Mouse (Mus musculus): ENCODE results near the gene Mxi1.

Mxi1 gene

GRCm38 (mm10) chr19:53421583-53422188, 111.4 kb downstream of the Mxi1 start:
- Histone ChIP-seq H3K36me3 (ENCODE audit: insufficient read depth, low read length) (no peaks in the 10 kb centered on the region), H3K27me3 (ENCODE audit: insufficient read depth, low read length) (peaks cover 23% of the 10 kb centered on the region), H3K4me1 (replicated peaks; ENCODE audit: low read depth, low read length) (peaks cover 74% of the 10 kb centered on the region), H3K4me3 (replicated peaks; ENCODE audit: low read length) (peak overlapping the region; percentile 70), H3K9me3 (ENCODE audit: low read length) (no peaks in the 10 kb centered on the region)
- no peak for TF ChIP-seq NANOG (IDR thresholded peaks at IDR 0.05; ENCODE audit: borderline replicate concordance, low read length)
- no peak for TF ChIP-seq POU5F1 (IDR thresholded peaks at IDR 0.05; ENCODE audit: borderline replicate concordance, low read length)
- TF ChIP-seq CTCF (conservative IDR thresholded peaks at IDR 0.05; ENCODE audit: low read length) = no peak

- Histone ChIP-seq H3K36me3 (ENCODE audit: insufficient read depth, low read length) (no peaks in the 10 kb centered on the region), H3K27me3 (ENCODE audit: insufficient read depth, low read length) (peaks cover 23% of the 10 kb centered on the region), H3K4me3 (replicated peaks; ENCODE audit: low read length) (peak overlapping the region; percentile 71), H3K4me1 (replicated peaks; ENCODE audit: low read depth, low read length) (peaks cover 81% of the 10 kb centered on the region), H3K9me3 (ENCODE audit: low read length) (no peaks in the 10 kb centered on the region)
- no peak for TF ChIP-seq POU5F1 (IDR thresholded peaks at IDR 0.05; ENCODE audit: borderline replicate concordance, low read length)
- TF ChIP-seq CTCF (conservative IDR thresholded peaks at IDR 0.05; ENCODE audit: low read length) = peak; percentile 8; the same call in 1 of the 2 replicates
- TF ChIP-seq NANOG (IDR thresholded peaks at IDR 0.05; ENCODE audit: borderline replicate concordance, low read length) = no peak
These were observed 112.3 kb downstream of the Mxi1 start for GRCm38 (mm10) chr19:53422358-53423308.

- no peak for TF ChIP-seq CTCF (conservative IDR thresholded peaks at IDR 0.05; ENCODE audit: low read length)
- no peak for TF ChIP-seq NANOG (IDR thresholded peaks at IDR 0.05; ENCODE audit: borderline replicate concordance, low read length)
- TF ChIP-seq POU5F1 (IDR thresholded peaks at IDR 0.05; ENCODE audit: borderline replicate concordance, low read length) = no peak
- Histone ChIP-seq H3K4me3 (replicated peaks; ENCODE audit: low read length) (peak overlapping the region; percentile 71), H3K4me1 (replicated peaks; ENCODE audit: low read depth, low read length) (peaks cover 87% of the 10 kb centered on the region)
These were observed 113.0 kb downstream of the Mxi1 start for GRCm38 (mm10) chr19:53423341-53423753.

DNA sequence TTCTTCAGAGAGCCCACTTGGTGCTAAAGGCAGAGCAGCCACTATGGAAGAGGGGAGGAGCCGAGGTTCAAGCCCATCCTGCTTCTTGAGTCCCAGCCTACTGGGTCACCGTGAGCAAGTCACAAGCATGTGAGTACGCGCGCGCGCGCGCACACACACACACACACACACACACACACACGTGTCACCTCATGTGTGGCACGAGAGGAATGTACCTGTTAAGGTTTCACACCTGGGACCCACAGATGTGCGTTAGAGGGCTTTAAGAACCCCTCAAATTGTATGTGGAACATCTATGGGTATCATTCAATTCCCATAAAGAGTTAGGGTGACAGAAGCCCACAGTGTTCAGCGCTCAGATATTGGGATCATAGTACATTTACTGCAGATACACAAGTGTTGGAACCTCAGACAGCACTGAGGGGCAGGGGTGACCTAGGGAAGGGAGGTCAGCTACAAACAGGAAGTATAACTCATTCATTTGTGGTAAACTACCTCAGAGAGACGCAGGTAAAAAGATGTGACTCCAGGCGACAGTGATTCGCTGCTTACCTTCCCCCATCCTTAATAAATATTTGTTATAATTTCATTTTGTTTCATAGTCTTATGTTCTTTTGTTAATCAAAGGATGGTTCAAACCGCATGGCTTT, 113.6 kb downstream of the Mxi1 start:
- no peaks in the 10 kb centered on the region for H3K36me3 ChIP-seq (ENCODE audit: insufficient read depth, low read length)
- peaks cover 35% of the 10 kb centered on the region for H3K27me3 ChIP-seq (ENCODE audit: insufficient read depth, low read length)
- H3K9me3 ChIP-seq (ENCODE audit: low read length) = no peaks in the 10 kb centered on the region
- peaks cover 86% of the 10 kb centered on the region for H3K4me1 ChIP-seq (replicated peaks; ENCODE audit: low read depth, low read length)
- TF ChIP-seq POU5F1 (IDR thresholded peaks at IDR 0.05; ENCODE audit: borderline replicate concordance, low read length) (no peak), CTCF (conservative IDR thresholded peaks at IDR 0.05; ENCODE audit: low read length) (no peak), NANOG (IDR thresholded peaks at IDR 0.05; ENCODE audit: borderline replicate concordance, low read length) (no peak)
- peak overlapping the region; percentile 71 for H3K4me3 ChIP-seq (replicated peaks; ENCODE audit: low read length)

More at GRCm38 (mm10) chr19:53423341-53423753, 113.0 kb downstream of the Mxi1 start:
- H3K9me3 ChIP-seq (ENCODE audit: low read length) = no peaks in the 10 kb centered on the region
- H3K27me3 ChIP-seq (ENCODE audit: insufficient read depth, low read length) = peaks cover 29% of the 10 kb centered on the region
- no peaks in the 10 kb centered on the region for H3K36me3 ChIP-seq (ENCODE audit: insufficient read depth, low read length)

- Histone ChIP-seq H3K36me3 (ENCODE audit: insufficient read depth, low read length) (no peaks in the 10 kb centered on the region), H3K27me3 (ENCODE audit: insufficient read depth, low read length) (peaks cover 36% of the 10 kb centered on the region), H3K4me1 (replicated peaks; ENCODE audit: low read depth, low read length) (peaks cover 79% of the 10 kb centered on the region), H3K4me3 (replicated peaks; ENCODE audit: low read length) (peak overlapping the region; percentile 71), H3K9me3 (ENCODE audit: low read length) (no peaks in the 10 kb centered on the region)
- no peak for TF ChIP-seq NANOG (IDR thresholded peaks at IDR 0.05; ENCODE audit: borderline replicate concordance, low read length)
- no peak for TF ChIP-seq POU5F1 (IDR thresholded peaks at IDR 0.05; ENCODE audit: borderline replicate concordance, low read length)
- TF ChIP-seq CTCF (conservative IDR thresholded peaks at IDR 0.05; ENCODE audit: low read length) = no peak
These were observed 114.3 kb downstream of the Mxi1 start for GRCm38 (mm10) chr19:53424629-53425028.
